Mouse (Mus musculus): ENCODE results near the gene Zfp830. TPM values are rescaled to one million over a fixed set of nuclear protein-coding genes. Genes with fewer than 3 reads are reported as not detected.

Zfp830 gene
- polyA plus RNA-seq (2015; fragmentation: Illumina TruSeq; extraction: RNeasy Lipid Tissue Mini Kit (QIAGEN cat#74804); ENCODE audit: insufficient read depth, low read depth, low replicate concordance) = 4.4 TPM

GRCm38 (mm10) chr11:82763742-82764437 is at the start of gene Zfp830, which contains the start of gene Cct6b:
Gene Zfp830 (plus strand): TSS chr11:82764345.
Gene Cct6b (minus strand): TSS chr11:82764321.

DNA sequence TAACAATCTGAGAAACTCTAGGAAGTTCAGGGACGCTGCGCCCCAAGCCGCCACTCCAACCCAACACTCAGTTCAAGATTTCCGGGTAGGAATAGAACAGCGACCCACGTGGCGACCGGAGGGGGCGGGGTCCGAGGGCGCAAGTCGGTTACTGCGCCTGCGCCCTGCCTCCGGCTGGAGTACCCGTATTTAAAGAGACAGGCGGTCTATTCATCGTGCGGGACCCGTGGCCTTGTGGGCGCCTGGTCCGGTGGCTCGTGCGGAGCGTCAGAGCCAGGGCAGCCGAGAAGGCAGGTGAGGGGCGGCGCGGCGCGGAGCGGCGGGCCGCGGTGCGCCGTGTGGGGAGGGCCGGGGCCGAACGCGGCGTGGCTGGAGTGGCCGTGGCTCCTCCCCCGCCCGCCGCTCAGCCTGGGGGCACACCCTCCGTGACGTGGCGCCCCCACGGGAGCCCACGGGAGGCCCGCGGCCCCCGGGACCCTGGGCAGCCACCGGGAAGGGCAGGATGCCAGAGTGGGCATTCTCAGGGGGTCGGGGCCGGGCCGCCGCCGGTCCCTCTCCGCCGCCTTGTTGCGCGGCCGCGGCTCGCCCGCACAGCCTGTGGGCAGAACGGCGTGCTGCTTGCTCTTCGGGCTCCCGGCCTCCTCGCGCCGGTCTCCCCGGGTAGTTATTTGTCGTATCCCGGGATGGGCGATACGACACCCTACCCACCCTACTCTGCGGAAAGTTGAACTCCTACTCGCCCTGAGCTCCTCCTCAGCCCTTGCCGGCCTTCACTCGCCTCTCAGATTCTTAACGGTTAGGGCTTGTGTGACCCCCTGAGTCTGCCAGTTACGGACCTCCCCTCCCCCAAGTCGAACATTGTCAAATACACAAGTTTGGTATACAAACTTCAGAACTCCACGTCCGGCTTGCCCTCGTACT is 17.1 kb downstream of the Zfp830 start, which contains the start of gene Lig3:
Gene Lig3 (plus strand): TSS at position 126 of the 921 bp plus-strand sequence.

Other genes starting within 250 kb of the Zfp830 start
- not detected for gene Cct6b, start within 50 bp of the Zfp830 start, polyA plus RNA-seq (2015; fragmentation: Illumina TruSeq; extraction: RNeasy Lipid Tissue Mini Kit (QIAGEN cat#74804); ENCODE audit: insufficient read depth, low read depth, low replicate concordance)
- gene Lig3, start 16.8 kb downstream of the Zfp830 start, polyA plus RNA-seq (2015; fragmentation: Illumina TruSeq; extraction: RNeasy Lipid Tissue Mini Kit (QIAGEN cat#74804); ENCODE audit: insufficient read depth, low read depth, low replicate concordance) = 6.9 TPM
- 3.0 TPM for gene Rffl, start 106.9 kb downstream of the Zfp830 start, polyA plus RNA-seq (2015; fragmentation: Illumina TruSeq; extraction: RNeasy Lipid Tissue Mini Kit (QIAGEN cat#74804); ENCODE audit: insufficient read depth, low read depth, low replicate concordance)
- gene Rad51d, start 126.3 kb downstream of the Zfp830 start, polyA plus RNA-seq (2015; fragmentation: Illumina TruSeq; extraction: RNeasy Lipid Tissue Mini Kit (QIAGEN cat#74804); ENCODE audit: insufficient read depth, low read depth, low replicate concordance) = 3.5 TPM
- gene Fndc8, start 127.8 kb downstream of the Zfp830 start, polyA plus RNA-seq (2015; fragmentation: Illumina TruSeq; extraction: RNeasy Lipid Tissue Mini Kit (QIAGEN cat#74804); ENCODE audit: insufficient read depth, low read depth, low replicate concordance) = not detected
- 17.3 TPM for gene Nle1, start 144.1 kb downstream of the Zfp830 start, polyA plus RNA-seq (2015; fragmentation: Illumina TruSeq; extraction: RNeasy Lipid Tissue Mini Kit (QIAGEN cat#74804); ENCODE audit: insufficient read depth, low read depth, low replicate concordance)
- 11.1 TPM for gene Unc45b, start 146.2 kb downstream of the Zfp830 start, polyA plus RNA-seq (2015; fragmentation: Illumina TruSeq; extraction: RNeasy Lipid Tissue Mini Kit (QIAGEN cat#74804); ENCODE audit: insufficient read depth, low read depth, low replicate concordance)
- gene Slfn5, start 187.0 kb downstream of the Zfp830 start, polyA plus RNA-seq (2015; fragmentation: Illumina TruSeq; extraction: RNeasy Lipid Tissue Mini Kit (QIAGEN cat#74804); ENCODE audit: insufficient read depth, low read depth, low replicate concordance) = 18.1 TPM
- gene Slfn9, start 227.5 kb downstream of the Zfp830 start, polyA plus RNA-seq (2015; fragmentation: Illumina TruSeq; extraction: RNeasy Lipid Tissue Mini Kit (QIAGEN cat#74804); ENCODE audit: insufficient read depth, low read depth, low replicate concordance) = 0.41 TPM

All from pancreas, adult 10 weeks (tissue).